Mouse (Mus musculus): ENCODE measurements around the gene Bzw2. TPM values are rescaled to one million over a fixed set of nuclear protein-coding genes. Genes with fewer than 3 reads are reported as not detected.

Bzw2 gene
- polyA plus RNA-seq, 1 experiment from 2014 or later = 418 TPM

DNA sequence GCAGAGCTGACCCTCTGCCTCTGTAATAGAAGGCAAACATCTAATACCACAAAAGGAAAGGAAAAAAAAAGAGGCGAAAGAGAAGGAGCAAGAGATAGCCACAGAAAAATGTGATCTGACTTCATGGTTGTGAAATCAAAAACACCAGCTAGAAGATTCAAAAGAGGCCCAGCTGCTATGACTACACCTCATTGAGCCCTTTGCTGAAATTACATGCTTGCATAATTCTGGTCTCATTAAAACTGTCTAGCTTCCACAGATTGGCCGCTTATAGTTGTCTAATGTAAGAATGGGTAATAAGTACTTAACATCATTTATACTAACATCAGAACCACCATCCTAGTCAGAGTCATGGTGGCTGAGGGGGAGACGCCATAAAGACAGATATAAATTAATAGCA is 25.2 kb downstream of the Bzw2 start:
- no peak overlapping the region for H3K4me3 ChIP-seq
- no peak overlapping the region for H3K27ac ChIP-seq
- no peaks in the 10 kb centered on the region for H3K9me3 ChIP-seq (replicated peaks)
- ATAC-seq = no peak; the same call in 1 of the 2 replicates
- no peaks in the 10 kb centered on the region for H3K27me3 ChIP-seq
- WGBS = 77% methylated on average over 3 of the region's 3 CpGs
- peaks cover 46% of the 10 kb centered on the region for H3K36me3 ChIP-seq (ENCODE audit: poor library complexity, severe bottlenecking)
- no peak overlapping the region for H3K9ac ChIP-seq
- 0 out of 2 replicates have a peak, but pooled peaks cover 8% of the 10 kb centered on the region for H3K4me1 ChIP-seq
- H3K4me2 ChIP-seq = no peak overlapping the region

DNA sequence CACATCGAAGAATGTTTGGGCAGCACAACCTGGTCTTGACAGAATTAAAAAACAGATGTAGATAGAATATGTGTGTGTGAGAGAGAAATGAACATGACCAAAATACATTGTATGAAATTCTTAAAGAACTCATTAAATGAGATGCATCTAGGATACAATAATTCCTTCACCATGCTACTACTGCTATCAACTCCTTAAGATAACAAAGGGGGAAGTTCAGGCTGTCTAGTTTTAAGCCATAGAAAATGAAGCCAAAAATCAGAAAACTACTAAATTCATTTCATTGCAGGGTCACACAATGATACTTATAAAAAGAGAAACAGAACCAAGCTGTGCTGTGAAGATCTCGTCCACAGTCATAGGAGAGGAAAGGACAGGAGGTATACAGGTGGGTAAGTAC is 25.6 kb downstream of the Bzw2 start:
- H3K9me3 ChIP-seq (replicated peaks) = no peaks in the 10 kb centered on the region
- no peak overlapping the region for H3K9ac ChIP-seq
- H3K27me3 ChIP-seq = no peaks in the 10 kb centered on the region
- H3K4me3 ChIP-seq = no peak overlapping the region
- peaks cover 46% of the 10 kb centered on the region for H3K36me3 ChIP-seq (ENCODE audit: poor library complexity, severe bottlenecking)
- WGBS = 97% methylated on average over 2 of the region's 2 CpGs
- H3K27ac ChIP-seq = no peak overlapping the region
- H3K4me2 ChIP-seq = no peak overlapping the region
- no peak for ATAC-seq
- H3K4me1 ChIP-seq = 0 out of 2 replicates have a peak, but pooled peaks cover 8% of the 10 kb centered on the region

- Histone ChIP-seq H3K4me1 (0 out of 2 replicates have a peak, but pooled peaks cover 8% of the 10 kb centered on the region), H3K9me3 (replicated peaks) (no peaks in the 10 kb centered on the region), H3K9ac (no peak overlapping the region), H3K4me3 (no peak overlapping the region), H3K36me3 (ENCODE audit: poor library complexity, severe bottlenecking) (peaks cover 45% of the 10 kb centered on the region), H3K27ac (no peak overlapping the region), H3K4me2 (no peak overlapping the region), H3K27me3 (no peaks in the 10 kb centered on the region)
- ATAC-seq = no peak
- 92% methylated on average over 5 of the region's 5 CpGs for WGBS
Measured at GRCm38 (mm10) chr12:36129826-36130225, 28.1 kb downstream of the Bzw2 start.

GRCm38 (mm10) chr12:36126049-36126448 is 31.8 kb downstream of the Bzw2 start:
- ATAC-seq = no peak
- H3K4me2 ChIP-seq = no peak overlapping the region
- no peak overlapping the region for H3K27ac ChIP-seq
- H3K27me3 ChIP-seq = no peaks in the 10 kb centered on the region
- H3K36me3 ChIP-seq (ENCODE audit: poor library complexity, severe bottlenecking) = peaks cover 49% of the 10 kb centered on the region
- H3K9ac ChIP-seq = no peak overlapping the region
- no peaks in the 10 kb centered on the region for H3K4me1 ChIP-seq
- H3K9me3 ChIP-seq (replicated peaks) = no peaks in the 10 kb centered on the region
- 95% methylated on average over 5 of the region's 5 CpGs for WGBS
- H3K4me3 ChIP-seq = no peak overlapping the region

DNA sequence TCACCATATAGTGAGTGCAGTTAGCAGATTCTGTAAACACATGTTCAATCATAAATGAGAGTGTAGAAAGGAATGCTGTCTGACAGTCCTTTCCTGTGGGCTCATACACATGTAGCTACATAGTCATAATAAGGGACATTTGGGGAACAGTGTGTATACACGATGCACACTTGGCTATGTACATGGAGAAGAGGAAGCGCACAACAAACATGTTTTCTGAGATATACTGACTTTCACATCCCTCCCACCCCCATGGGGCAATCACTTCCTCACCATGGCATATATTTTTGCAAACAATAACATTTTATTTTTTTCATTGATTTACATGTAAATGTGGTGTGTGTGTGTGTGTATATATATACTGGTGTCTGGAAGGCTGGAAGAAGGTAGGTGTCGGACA is 38.6 kb downstream of the Bzw2 start:
- Histone ChIP-seq H3K4me1 (no peaks in the 10 kb centered on the region), H3K36me3 (ENCODE audit: poor library complexity, severe bottlenecking) (peaks cover 81% of the 10 kb centered on the region), H3K27ac (no peak overlapping the region), H3K4me2 (no peak overlapping the region), H3K9me3 (replicated peaks) (no peaks in the 10 kb centered on the region), H3K9ac (no peak overlapping the region), H3K4me3 (no peak overlapping the region), H3K27me3 (no peaks in the 10 kb centered on the region)
- 95% methylated on average over 3 of the region's 3 CpGs for WGBS
- ATAC-seq = no peak

- Histone ChIP-seq H3K4me3 (no peak overlapping the region), H3K27me3 (no peaks in the 10 kb centered on the region), H3K9ac (no peak overlapping the region), H3K4me1 (no peaks in the 10 kb centered on the region), H3K27ac (no peak overlapping the region), H3K4me2 (no peak overlapping the region), H3K36me3 (ENCODE audit: poor library complexity, severe bottlenecking) (peaks cover 81% of the 10 kb centered on the region), H3K9me3 (replicated peaks) (no peaks in the 10 kb centered on the region)
- ATAC-seq = no peak
- 95% methylated on average over 6 of the region's 6 CpGs for WGBS
Measured at GRCm38 (mm10) chr12:36117161-36117560, 40.7 kb downstream of the Bzw2 start.

DNA sequence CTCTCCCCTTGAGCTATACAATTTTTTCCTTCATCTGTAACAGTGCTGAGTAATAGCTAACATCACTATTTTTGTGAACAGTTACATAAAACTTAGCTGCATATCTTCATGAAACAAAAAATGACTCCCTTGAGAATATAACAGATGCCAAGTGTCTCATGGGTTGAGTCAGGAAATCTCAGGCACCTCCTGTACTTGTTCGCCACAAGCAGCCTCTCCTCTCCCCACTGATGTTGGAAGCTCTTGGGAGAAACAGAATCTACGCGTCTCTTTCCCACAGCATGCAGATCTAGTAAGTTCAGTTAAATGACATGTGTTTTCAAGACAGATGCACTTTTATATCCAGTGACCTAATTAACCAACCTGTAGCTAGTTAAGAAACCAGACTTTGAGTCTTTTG is 45.8 kb downstream of the Bzw2 start:
- 98% methylated on average over 3 of the region's 3 CpGs for WGBS
- Histone ChIP-seq H3K4me2 (no peak overlapping the region), H3K9me3 (replicated peaks) (no peaks in the 10 kb centered on the region), H3K27me3 (no peaks in the 10 kb centered on the region), H3K9ac (no peak overlapping the region), H3K36me3 (ENCODE audit: poor library complexity, severe bottlenecking) (peaks cover 91% of the 10 kb centered on the region), H3K4me3 (no peak overlapping the region), H3K27ac (no peak overlapping the region), H3K4me1 (no peaks in the 10 kb centered on the region)
- no peak for ATAC-seq

GRCm38 (mm10) chr12:36111110-36111509 is 46.8 kb downstream of the Bzw2 start:
- no peak overlapping the region for H3K4me3 ChIP-seq
- 92% methylated on average over 5 of the region's 5 CpGs for WGBS
- no peak overlapping the region for H3K27ac ChIP-seq
- H3K36me3 ChIP-seq (ENCODE audit: poor library complexity, severe bottlenecking) = peaks cover 88% of the 10 kb centered on the region
- H3K27me3 ChIP-seq = no peaks in the 10 kb centered on the region
- ATAC-seq = no peak
- no peaks in the 10 kb centered on the region for H3K9me3 ChIP-seq (replicated peaks)
- no peaks in the 10 kb centered on the region for H3K4me1 ChIP-seq
- no peak overlapping the region for H3K9ac ChIP-seq
- H3K4me2 ChIP-seq = no peak overlapping the region

- WGBS = 82% methylated on average over 5 of the region's 5 CpGs
- no peak overlapping the region for H3K4me2 ChIP-seq
- H3K4me3 ChIP-seq = no peak overlapping the region
- no peaks in the 10 kb centered on the region for H3K9me3 ChIP-seq (replicated peaks)
- no peaks in the 10 kb centered on the region for H3K27me3 ChIP-seq
- peak; percentile 38; the same call in 1 of the 2 replicates for ATAC-seq
- no peaks in the 10 kb centered on the region for H3K4me1 ChIP-seq
- no peak overlapping the region for H3K27ac ChIP-seq
- H3K9ac ChIP-seq = no peak overlapping the region
- H3K36me3 ChIP-seq (ENCODE audit: poor library complexity, severe bottlenecking) = peaks cover 85% of the 10 kb centered on the region
Measured at GRCm38 (mm10) chr12:36110457-36110856, 47.4 kb downstream of the Bzw2 start.

DNA sequence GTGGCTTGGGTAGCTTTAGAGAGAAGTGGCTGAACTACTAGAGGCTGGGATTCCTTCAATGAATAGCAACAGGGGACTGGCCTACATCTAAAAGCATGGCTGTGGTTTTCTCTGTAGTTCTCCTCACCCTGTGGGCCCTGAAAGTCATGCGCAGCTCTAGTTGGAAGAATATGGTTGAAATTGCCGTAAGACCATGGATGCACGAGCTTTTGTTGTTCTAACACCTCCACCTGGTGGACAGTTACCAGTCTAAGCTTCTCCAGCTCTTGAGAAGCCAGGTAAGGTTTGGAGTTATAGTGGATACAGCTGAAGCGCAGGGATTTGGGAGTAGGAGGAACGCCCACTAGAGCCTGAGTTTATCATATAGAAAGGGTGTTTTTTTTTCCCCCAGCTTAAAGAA is 49.4 kb downstream of the Bzw2 start:
- H3K27me3 ChIP-seq = no peaks in the 10 kb centered on the region
- no peak overlapping the region for H3K4me3 ChIP-seq
- WGBS = 98% methylated on average over 5 of the region's 5 CpGs
- no peak for ATAC-seq
- H3K4me1 ChIP-seq = no peaks in the 10 kb centered on the region
- no peak overlapping the region for H3K4me2 ChIP-seq
- peaks cover 80% of the 10 kb centered on the region for H3K36me3 ChIP-seq (ENCODE audit: poor library complexity, severe bottlenecking)
- H3K9ac ChIP-seq = no peak overlapping the region
- no peaks in the 10 kb centered on the region for H3K9me3 ChIP-seq (replicated peaks)
- no peak overlapping the region for H3K27ac ChIP-seq

DNA sequence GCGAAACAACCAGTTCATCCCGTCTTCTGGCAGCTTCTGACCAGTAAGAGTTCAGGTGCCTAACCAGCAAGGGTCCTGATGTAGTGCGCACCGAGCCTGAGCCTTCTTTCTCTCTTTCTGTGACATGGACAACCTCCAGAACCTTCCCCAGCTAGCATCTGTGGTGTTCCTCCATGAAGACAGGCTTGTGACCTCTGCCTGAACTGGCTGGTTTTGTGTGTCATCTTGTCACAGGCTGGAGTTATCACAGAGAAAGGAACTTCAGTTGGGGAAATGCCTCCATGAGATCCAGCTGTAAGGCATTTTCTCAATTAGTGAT is 54.3 kb downstream of the Bzw2 start:
- WGBS = 57% methylated on average over 4 of the region's 4 CpGs
- Histone ChIP-seq H3K9ac (no peak overlapping the region), H3K4me2 (no peak overlapping the region), H3K27me3 (no peaks in the 10 kb centered on the region), H3K9me3 (replicated peaks) (no peaks in the 10 kb centered on the region), H3K36me3 (ENCODE audit: poor library complexity, severe bottlenecking) (peaks cover 54% of the 10 kb centered on the region), H3K4me3 (no peak overlapping the region), H3K27ac (peak overlapping the region; percentile 32; the same call in 1 of the 2 replicates), H3K4me1 (no peaks in the 10 kb centered on the region; the same call in 1 of the 2 replicates)
- peak; percentile 69 for ATAC-seq

DNA sequence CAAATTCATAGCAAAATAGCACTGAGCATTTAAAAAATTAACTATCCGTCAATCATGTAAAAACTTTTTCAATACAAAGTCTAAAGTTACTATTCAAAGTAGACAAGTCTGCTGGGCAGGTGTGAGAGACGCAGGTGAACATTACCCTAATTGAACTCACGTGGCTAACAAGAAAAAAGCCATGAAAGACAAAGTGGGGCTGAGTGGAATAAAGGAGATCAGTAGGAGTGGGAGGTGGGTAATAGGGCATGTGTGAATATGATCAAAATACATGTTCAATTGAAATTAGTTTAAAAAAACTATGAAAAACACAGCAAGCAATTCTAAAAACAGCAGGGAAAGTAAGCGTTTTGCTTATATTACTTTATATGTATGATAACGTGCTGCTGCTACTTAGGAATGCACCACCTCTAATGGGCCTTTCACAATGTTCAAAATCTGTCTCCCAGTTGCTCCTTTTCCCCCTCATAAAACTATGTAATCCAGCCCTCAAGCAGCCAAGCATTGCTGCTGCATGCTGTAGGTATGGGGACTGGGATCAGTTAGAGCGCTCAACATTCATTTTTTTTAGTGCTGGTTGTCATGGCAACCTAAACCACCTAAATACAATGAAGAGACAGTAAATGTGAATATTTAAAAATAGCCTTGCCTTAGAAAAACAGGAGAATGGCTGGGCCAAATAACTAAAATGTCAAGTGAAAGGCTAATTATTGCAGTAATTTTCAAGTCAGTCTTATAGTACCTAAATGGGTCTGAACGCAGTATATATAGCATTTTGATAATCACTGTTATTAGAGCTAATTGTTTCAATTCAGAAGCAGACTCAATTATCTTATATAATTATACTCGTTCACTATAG is 54.9 kb downstream of the Bzw2 start:
- H3K9me3 ChIP-seq (replicated peaks) = no peaks in the 10 kb centered on the region
- peak; percentile 88 for ATAC-seq
- H3K36me3 ChIP-seq (ENCODE audit: poor library complexity, severe bottlenecking) = peaks cover 54% of the 10 kb centered on the region
- H3K27me3 ChIP-seq = no peaks in the 10 kb centered on the region
- WGBS = 72% methylated on average over 8 of the region's 8 CpGs
- H3K4me2 ChIP-seq = no peak overlapping the region
- H3K4me3 ChIP-seq = no peak overlapping the region
- H3K9ac ChIP-seq = no peak overlapping the region
- H3K4me1 ChIP-seq = no peaks in the 10 kb centered on the region; the same call in 1 of the 2 replicates
- peak overlapping the region; percentile 32; the same call in 1 of the 2 replicates for H3K27ac ChIP-seq
